ENCODE assay signal across 29 mouse cellular contexts in genomic region chr12:36481742-36482141, GRCm38 (mm10).
DNase-seq lines count a peak whose midpoint lies in the region; ATAC-seq and TF ChIP-seq lines count a peak whose summit lies in the region.
"Had no signal": no experiment of that assay in that cellular context is flagged by ENCODE, and none has a peak within 500 bp of the region (broad histone marks: within the 10 kb centered on the region; RNA-seq: fewer than 3 reads in every experiment).

No protein-coding gene starts in this region.

- no peak for DNase-seq in kidney, postnatal 10 days
- peak; percentile 9 for DNase-seq in R1 (ENCODE audit: low read depth, low spot score)
- peak; percentile 23 for DNase-seq in yolk sac, embryonic 10.5 days (ENCODE audit: low spot score)
- no peak for DNase-seq in left cerebral cortex, postnatal 36 days (ENCODE audit: low spot score in 2 of 2)
- no peak for DNase-seq in urinary bladder, postnatal 14 days (ENCODE audit: low spot score)
- DNase-seq: adrenal gland, postnatal 10 days; cerebellum, adult 11 months; cerebellum, postnatal 10 days; gastrocnemius, adult 2 months; heart, adult 2 months; heart, postnatal 10 days; kidney, postnatal 14 days; lung, postnatal 4 days; right cerebral cortex, postnatal 25 days; thymus, postnatal 4 days had no signal

- H3K27ac ChIP-seq in kidney, embryonic 15.5 days: no peak overlapping the region
- H3K27ac ChIP-seq in intestine, postnatal 0 days (ENCODE audit: low read depth, low read length): no peak overlapping the region
- H3K27ac ChIP-seq: gastrocnemius, adult 2 months; heart, adult 2 months; heart, embryonic 13.5 days; hindbrain, embryonic 14.5 days; layer of hippocampus, adult 2 months; left cerebral cortex, adult 2 months; limb, embryonic 13.5 days; lung, embryonic 15.5 days; midbrain, embryonic 12.5 days had no signal

- no peaks in the 10 kb centered on the region for H3K27me3 ChIP-seq in kidney, embryonic 15.5 days
- no peaks in the 10 kb centered on the region for H3K27me3 ChIP-seq in intestine, postnatal 0 days (replicated peaks; ENCODE audit: control insufficient read depth, insufficient read depth, low read length)
- H3K27me3 ChIP-seq: heart, embryonic 13.5 days; limb, embryonic 13.5 days; lung, embryonic 15.5 days; megakaryocyte, embryonic 14.5 days; midbrain, embryonic 12.5 days had no signal

- H3K9me3 ChIP-seq in kidney, embryonic 15.5 days (replicated peaks): no peaks in the 10 kb centered on the region
- no peaks in the 10 kb centered on the region for H3K9me3 ChIP-seq in intestine, postnatal 0 days (ENCODE audit: control insufficient read depth)
- H3K9me3 ChIP-seq: heart, embryonic 13.5 days; limb, embryonic 13.5 days; lung, embryonic 15.5 days; megakaryocyte, embryonic 14.5 days; midbrain, embryonic 12.5 days had no signal

- H3K4me3 ChIP-seq in kidney, embryonic 15.5 days (replicated peaks): no peak overlapping the region
- H3K4me3 ChIP-seq in intestine, postnatal 0 days (ENCODE audit: low read depth, low read length): no peak overlapping the region
- H3K4me3 ChIP-seq: erythroblast, embryonic 14.5 days; gastrocnemius, adult 2 months; heart, adult 2 months; heart, embryonic 13.5 days; layer of hippocampus, adult 2 months; left cerebral cortex, adult 2 months; limb, embryonic 13.5 days; lung, embryonic 15.5 days; megakaryocyte, embryonic 14.5 days; midbrain, embryonic 12.5 days had no signal

- intact Hi-C loops in left cerebral cortex, postnatal 36 days (cut with DNase I): no loop called here

- no peak for TF ChIP-seq CTCF in intestine, postnatal 0 days (IDR thresholded peaks at IDR 0.05; ENCODE audit: low read depth)

- H3K36me3 ChIP-seq in kidney, embryonic 15.5 days: no peaks in the 10 kb centered on the region
- no peaks in the 10 kb centered on the region for H3K36me3 ChIP-seq in intestine, postnatal 0 days (ENCODE audit: control insufficient read depth, insufficient read depth)
- H3K36me3 ChIP-seq: heart, embryonic 13.5 days; limb, embryonic 13.5 days; lung, embryonic 15.5 days; midbrain, embryonic 12.5 days had no signal

- H3K9ac ChIP-seq in kidney, embryonic 15.5 days: no peak overlapping the region
- H3K9ac ChIP-seq in intestine, postnatal 0 days (ENCODE audit: low read depth, low read length): no peak overlapping the region
- H3K9ac ChIP-seq: heart, embryonic 13.5 days; hindbrain, embryonic 14.5 days; limb, embryonic 13.5 days; lung, embryonic 15.5 days; midbrain, embryonic 12.5 days had no signal

- no peak overlapping the region for H3K4me2 ChIP-seq in kidney, embryonic 15.5 days
- no peak overlapping the region for H3K4me2 ChIP-seq in intestine, postnatal 0 days (replicated peaks; ENCODE audit: low read depth)
- H3K4me2 ChIP-seq: heart, embryonic 13.5 days; hindbrain, embryonic 14.5 days; limb, embryonic 13.5 days; liver, embryonic 11.5 days; lung, embryonic 15.5 days; midbrain, embryonic 12.5 days had no signal

- peaks cover 9% of the 10 kb centered on the region for H3K4me1 ChIP-seq in kidney, embryonic 15.5 days
- H3K4me1 ChIP-seq in intestine, postnatal 0 days (replicated peaks; ENCODE audit: control insufficient read depth, insufficient read depth, low read length): no peaks in the 10 kb centered on the region; the same call in 1 of the 2 replicates
- H3K4me1 ChIP-seq: megakaryocyte, embryonic 14.5 days; midbrain, embryonic 12.5 days had no signal

- WGBS in kidney, embryonic 15.5 days: 78% methylated on average over 3 of the region's 3 CpGs
- 58% methylated on average over 3 of the region's 3 CpGs for WGBS in intestine, postnatal 0 days

- ATAC-seq in kidney, embryonic 15.5 days (replicated peaks; ENCODE audit: low FRiP score): 0 out of 2 replicates have a peak, but pooled peaks have one; percentile 43
- ATAC-seq in intestine, postnatal 0 days: peak; percentile 78
- ATAC-seq: CD4-positive, CD25-positive, alpha-beta regulatory T cell, adult 4 months; forebrain, embryonic 16.5 days had no signal

Comparison
In these comparisons a context has a peak if more than half of its experiments do, and no peak if none do; other contexts are left out.
1. DNase-seq: peak in R1 (single experiment) and yolk sac, embryonic 10.5 days (single experiment); none in kidney, postnatal 10 days (single experiment), left cerebral cortex, postnatal 36 days (0 of 2) and urinary bladder, postnatal 14 days (single experiment).